Mouse (Mus musculus) common myeloid progenitor, adult 5-6 weeks (primary cell): Measurements from ENCODE around the gene Cc2d2a. TPM values are rescaled to one million over a fixed set of nuclear protein-coding genes. Genes with fewer than 3 reads are reported as not detected.

ENCODE experiments used
- total RNA-seq: library from RNA; stranded (forward); fragments of 200-1000, 187-1606 nt; gene quantifications from 2 replicates; pipeline ENCODE4 v1.2.3, GENCODE M21; 2017

The Cc2d2a gene
- total RNA-seq, 1 experiment from 2014 or later: 2.7 TPM

Other genes starting within 250 kb of the Cc2d2a start
- gene C1qtnf7, start 146.8 kb upstream of the Cc2d2a start, total RNA-seq: not detected in 2 replicates
- not detected in 2 replicates for gene Bst1, start 156.5 kb downstream of the Cc2d2a start, total RNA-seq
- 50.0 and 55.5 TPM in 2 replicates for gene Fbxl5, start 159.3 kb downstream of the Cc2d2a start, total RNA-seq
- gene Cd38, start 206.2 kb downstream of the Cc2d2a start, total RNA-seq: 1.1 and 2.2 TPM in 2 replicates